Mouse (Mus musculus) MEL (cell line): Measurements from ENCODE around the gene 2210011C24Rik. TPM values are rescaled to one million over a fixed set of nuclear protein-coding genes. Genes with fewer than 3 reads are reported as not detected.

Source experiments
- DNase-seq: peaks from one replicate; pipeline ENCODE4 v3.0.0; 2011; ENCODE audit warnings: low read depth, low spot score
- H3K27ac ChIP-seq: 2 replicates; pipeline ENCODE4 v1.5.1; 2012; ENCODE audit warnings: low read depth, mild to moderate bottlenecking, control low read depth, low read length, moderate library complexity; ENCODE audit not compliant: control insufficient read depth
- H3K27me3 ChIP-seq, 2 experiments: fragments of 150-350 bp in 1 of 2; sonication (generic) in 1 of 2; 2 replicates each; pipeline ENCODE4 v1.6.1; 2012; ENCODE audit warnings: low read length in 2 of 2, mild to moderate bottlenecking in 2 of 2, improper control_type of control experiment in 1 of 2, moderate library complexity in 1 of 2; ENCODE audit not compliant: insufficient read depth in 2 of 2, control insufficient read depth in 1 of 2
- H3K36me3 ChIP-seq, 2 experiments: 2 replicates each; pipeline ENCODE4 v1.6.1; 2012 to 2014; ENCODE audit warnings: low read length in 2 of 2, improper control_type of control experiment in 1 of 2, inconsistent platforms in 1 of 2, mild to moderate bottlenecking in 1 of 2; ENCODE audit not compliant: insufficient read depth in 2 of 2, control insufficient read depth in 1 of 2
- H3K4me1 ChIP-seq, 2 experiments: fragments of 150-350 bp in 1 of 2; sonication (generic) in 1 of 2; 2 replicates each; pipeline ENCODE4 v1.6.1; 2012; ENCODE audit warnings: low read length in 2 of 2, improper control_type of control experiment in 1 of 2, mild to moderate bottlenecking in 1 of 2; ENCODE audit not compliant: insufficient read depth in 2 of 2, control insufficient read depth in 1 of 2
- H3K4me3 ChIP-seq, 2 experiments: fragments of 150-350 bp in 1 of 2; sonication (generic) in 1 of 2; 2 replicates each; pipeline ENCODE4 v1.5.1; 2012; ENCODE audit warnings: low read depth in 2 of 2, low read length in 2 of 2, mild to moderate bottlenecking in 2 of 2, moderate library complexity in 2 of 2, control low read depth in 1 of 2, improper control_type of control experiment in 1 of 2; ENCODE audit not compliant: control insufficient read depth in 1 of 2, insufficient read depth in 1 of 2
- H3K79me2 ChIP-seq: 2 replicates; pipeline ENCODE4 v1.6.1; 2012; ENCODE audit warnings: mild to moderate bottlenecking, low read length, moderate library complexity; ENCODE audit not compliant: control insufficient read depth, poor library complexity, insufficient read depth
- H3K9ac ChIP-seq: 2 replicates; pipeline ENCODE4 v1.6.1; 2012; ENCODE audit warnings: low read depth, mild to moderate bottlenecking, control low read depth, low read length, moderate library complexity; ENCODE audit not compliant: control insufficient read depth, poor library complexity, severe bottlenecking
- H3K9me3 ChIP-seq: fragments of 150-350 bp; sonication (generic); replicated peaks from 2 replicates; pipeline ENCODE4 v1.6.1; 2012; ENCODE audit warnings: mild to moderate bottlenecking, low read length, improper control_type of control experiment, moderate library complexity; ENCODE audit not compliant: insufficient read depth
- CHD1 ChIP-seq: IDR thresholded peaks from 2 replicates; pipeline ENCODE4 v1.6.1; 2012; ENCODE audit warnings: low read depth, mild to moderate bottlenecking, inconsistent platforms, low read length, improper control_type of control experiment
- CHD2 ChIP-seq: IDR thresholded peaks from 2 replicates; pipeline ENCODE4 v1.6.1; 2011; ENCODE audit warnings: low read length, improper control_type of control experiment
- CTCF ChIP-seq, 3 experiments: IDR thresholded peaks in 2 of 3; conservative IDR thresholded peaks in 1 of 3; 2 replicates each; pipeline ENCODE4 v1.5.1; 2011 to 2012; ENCODE audit warnings: low read length in 3 of 3, low read depth in 2 of 3, mild to moderate bottlenecking in 2 of 3, improper control_type of control experiment in 1 of 3, inconsistent platforms in 1 of 3, mixed read lengths in 1 of 3, moderate library complexity in 1 of 3; ENCODE audit not compliant: control insufficient read depth in 1 of 3, insufficient read depth in 1 of 3, poor library complexity in 1 of 3, severe bottlenecking in 1 of 3
- ELF1 ChIP-seq: IDR thresholded peaks from 2 replicates; pipeline ENCODE4 v1.6.1; 2014; ENCODE audit warnings: low read depth, mild to moderate bottlenecking, inconsistent platforms, low read length, improper control_type of control experiment, moderate library complexity
- EP300 ChIP-seq, 2 experiments: IDR thresholded peaks; 2 replicates each; pipeline ENCODE4 v1.6.1; 2011; ENCODE audit warnings: improper control_type of control experiment in 2 of 2, low read length in 2 of 2, low read depth in 1 of 2, mild to moderate bottlenecking in 1 of 2
- MXI1 ChIP-seq: IDR thresholded peaks from 2 replicates; pipeline ENCODE4 v1.6.1; 2011; ENCODE audit warnings: mild to moderate bottlenecking, low read depth, low read length, improper control_type of control experiment
- MYB ChIP-seq: IDR thresholded peaks from 2 replicates; pipeline ENCODE4 v1.6.1; 2011; ENCODE audit warnings: mild to moderate bottlenecking, low read depth, low read length, improper control_type of control experiment
- NRF1 ChIP-seq: IDR thresholded peaks from 2 replicates; pipeline ENCODE4 v1.6.1; 2014; ENCODE audit warnings: low read depth, mild to moderate bottlenecking, inconsistent platforms, low read length, improper control_type of control experiment, moderate library complexity; ENCODE audit not compliant: poor library complexity, insufficient read depth, severe bottlenecking
- RAD21 ChIP-seq: IDR thresholded peaks from 2 replicates; pipeline ENCODE4 v1.6.1; 2011; ENCODE audit warnings: mild to moderate bottlenecking, low read depth, low read length, improper control_type of control experiment
- RCOR1 ChIP-seq: IDR thresholded peaks from 2 replicates; pipeline ENCODE4 v1.6.1; 2012; ENCODE audit warnings: low read depth, mild to moderate bottlenecking, inconsistent platforms, low read length, improper control_type of control experiment
- SIN3A ChIP-seq: IDR thresholded peaks from 2 replicates; pipeline ENCODE4 v1.6.1; 2012; ENCODE audit warnings: low read length, improper control_type of control experiment, inconsistent platforms
- SMC3 ChIP-seq: IDR thresholded peaks from 2 replicates; pipeline ENCODE4 v1.6.1; 2011; ENCODE audit warnings: low read depth, low read length, improper control_type of control experiment
- TCF12 ChIP-seq: IDR thresholded peaks from 2 replicates; pipeline ENCODE4 v1.6.1; 2014; ENCODE audit warnings: low read depth, mild to moderate bottlenecking, inconsistent platforms, low read length, improper control_type of control experiment, moderate library complexity
- UBTF ChIP-seq: IDR thresholded peaks from 2 replicates; pipeline ENCODE4 v1.6.1; 2012; ENCODE audit warnings: low read depth, mild to moderate bottlenecking, inconsistent platforms, low read length, improper control_type of control experiment, moderate library complexity, borderline replicate concordance; ENCODE audit not compliant: insufficient read depth
- USF1 ChIP-seq: IDR thresholded peaks from 2 replicates; pipeline ENCODE4 v1.6.1; 2014; ENCODE audit warnings: low read depth, mild to moderate bottlenecking, inconsistent platforms, low read length, improper control_type of control experiment, moderate library complexity
- USF2 ChIP-seq, 2 experiments: IDR thresholded peaks; 2 replicates each; pipeline ENCODE4 v1.6.1; 2011 to 2012; ENCODE audit warnings: improper control_type of control experiment in 2 of 2, low read length in 2 of 2, borderline replicate concordance in 1 of 2, inconsistent platforms in 1 of 2, low read depth in 1 of 2, mild to moderate bottlenecking in 1 of 2; ENCODE audit not compliant: insufficient read depth in 1 of 2
- ZNF384 ChIP-seq: IDR thresholded peaks from 2 replicates; pipeline ENCODE4 v1.6.1; 2012; ENCODE audit warnings: low read depth, mild to moderate bottlenecking, inconsistent platforms, low read length, improper control_type of control experiment
- polyA plus RNA-seq, 2 experiments: library from polyadenylated mRNA; stranded (reverse) in 1 of 2; unstranded in 1 of 2; fragments of >175 nt in 1 of 2; fragments of >200 nt in 1 of 2; gene quantifications; 2 replicates each; pipeline versions ENCODE4 v1.2.1 to v1.2.4; 2012; ENCODE audit warnings: low replicate concordance in 2 of 2, low read depth in 1 of 2; ENCODE audit not compliant: insufficient read length in 2 of 2, insufficient read depth in 1 of 2, missing spikeins in 1 of 2
- total RNA-seq: library from RNA; depleted of rRNA; stranded (reverse); fragments of 300-350 nt; gene quantifications from 2 replicates; pipeline ENCODE4 v1.2.3, GENCODE M21; 2012

2210011C24Rik gene
- total and polyA plus RNA-seq, 3 experiments = not detected

GRCm38 (mm10) chr8:83978200-83978599 is 33.8 kb downstream of the 2210011C24Rik start:
- Histone ChIP-seq H3K27me3 (no peaks in the 10 kb centered on the region), H3K36me3 (peaks cover 0 to 6% of the 10 kb centered on the region in 2 experiments; a peak in 2 of 4 replicates), H3K79me2 (peaks cover 5% of the 10 kb centered on the region), H3K9ac (no peak overlapping the region), H3K9me3 (no peaks in the 10 kb centered on the region), H3K4me1 (peaks cover 8 to 15% of the 10 kb centered on the region in 2 experiments), H3K4me3 (no peak overlapping the region), H3K27ac (no peak overlapping the region)
- TF ChIP-seq TCF12 = no peak
- no peak for TF ChIP-seq EP300 (IDR thresholded peaks at IDR 0.05; ENCODE audit: low read depth in 1 of 2, low read length in 2 of 2)
- TF ChIP-seq SMC3 = no peak
- no peak for TF ChIP-seq RCOR1
- TF ChIP-seq MYB = no peak
- TF ChIP-seq MXI1 = no peak
- DNase-seq = no peak

GRCm38 (mm10) chr8:83977646-83978045 is 34.3 kb downstream of the 2210011C24Rik start:
- Histone ChIP-seq H3K36me3 (peaks cover 0 to 6% of the 10 kb centered on the region in 2 experiments; a peak in 2 of 4 replicates), H3K79me2 (peaks cover 8% of the 10 kb centered on the region), H3K4me1 (peaks cover 8 to 14% of the 10 kb centered on the region in 2 experiments), H3K9me3 (no peaks in the 10 kb centered on the region), H3K27ac (no peak overlapping the region), H3K27me3 (no peaks in the 10 kb centered on the region), H3K9ac (no peak overlapping the region), H3K4me3 (no peak overlapping the region)
- DNase-seq = no peak
- TF ChIP-seq UBTF = no peak
- TF ChIP-seq RAD21 = no peak
- no peak for TF ChIP-seq USF2 (IDR thresholded peaks at IDR 0.05; ENCODE audit: borderline replicate concordance in 1 of 2, insufficient read depth in 1 of 2, low read depth in 1 of 2, low read length in 2 of 2)
- no peak for TF ChIP-seq ELF1
- no peak for TF ChIP-seq USF1
- TF ChIP-seq ZNF384 = no peak
- no peak for TF ChIP-seq CHD2
- TF ChIP-seq CHD1 = no peak
- TF ChIP-seq SIN3A = no peak
- TF ChIP-seq CTCF (IDR thresholded peaks at IDR 0.05 in 2 of 3, conservative IDR thresholded peaks at IDR 0.05 in 1 of 3; ENCODE audit: control insufficient read depth in 1 of 3, insufficient read depth in 1 of 3, low read depth in 2 of 3, low read length in 3 of 3, poor library complexity in 1 of 3, severe bottlenecking in 1 of 3) = no peak
- no peak for TF ChIP-seq NRF1
